Mouse (Mus musculus): ENCODE measurements around the gene Taf1d. TPM values are rescaled to one million over a fixed set of nuclear protein-coding genes. Genes with fewer than 3 reads are reported as not detected.

Gene Taf1d
- polyA plus RNA-seq, 1 experiment from 2014 or later, result 81.1 TPM

- WGBS, result 2% methylated on average over 59 of the region's 60 CpGs
- H3K4me3 ChIP-seq (replicated peaks), result peak within 1 kb of the TSS; percentile 64
- H3K4me1 ChIP-seq, result peaks cover 5% of the 10 kb centered on the region; the same call in 1 of the 2 replicates
- peak within 1 kb of the TSS; percentile 71 for H3K27ac ChIP-seq
- no peaks in the 10 kb centered on the region for H3K9me3 ChIP-seq
- H3K27me3 ChIP-seq (replicated peaks), result no peaks in the 10 kb centered on the region
- H3K9ac ChIP-seq, result peak within 1 kb of the TSS; percentile 66
- H3K36me3 ChIP-seq, result no peaks in the 10 kb centered on the region
- ATAC-seq (ENCODE audit: insufficient read depth, low FRiP score, low read depth), result peak; percentile 99
- peak within 1 kb of the TSS; percentile 59 for H3K4me2 ChIP-seq
These were observed 51.7 kb downstream of the Taf1d start, which contains the start of gene Cep295 for GRCm38 (mm10) chr9:15357484-15358275. TSS of gene Cep295 (minus strand) at chr9:15357788.

- Histone ChIP-seq H3K9ac (no peak overlapping the region), H3K27me3 (replicated peaks) (no peaks in the 10 kb centered on the region), H3K9me3 (no peaks in the 10 kb centered on the region), H3K4me2 (no peak overlapping the region), H3K4me1 (no peaks in the 10 kb centered on the region), H3K27ac (no peak overlapping the region), H3K4me3 (replicated peaks) (no peak overlapping the region), H3K36me3 (no peaks in the 10 kb centered on the region)
- ATAC-seq (ENCODE audit: insufficient read depth, low FRiP score, low read depth), result no peak
- 69% methylated on average over 1 of the region's 1 CpGs for WGBS
These were observed 58.8 kb downstream of the Taf1d start for GRCm38 (mm10) chr9:15364843-15365242.

- ATAC-seq (ENCODE audit: insufficient read depth, low FRiP score, low read depth), result no peak
- no peak overlapping the region for H3K4me3 ChIP-seq (replicated peaks)
- H3K9me3 ChIP-seq, result no peaks in the 10 kb centered on the region
- no peak overlapping the region for H3K4me2 ChIP-seq
- H3K9ac ChIP-seq, result no peak overlapping the region
- H3K27ac ChIP-seq, result no peak overlapping the region
- no peaks in the 10 kb centered on the region for H3K36me3 ChIP-seq
- H3K27me3 ChIP-seq (replicated peaks), result no peaks in the 10 kb centered on the region
- H3K4me1 ChIP-seq, result no peaks in the 10 kb centered on the region
- WGBS, result 75% methylated on average over 1 of the region's 1 CpGs
These were observed 59.8 kb downstream of the Taf1d start for GRCm38 (mm10) chr9:15365856-15366255.

- Histone ChIP-seq H3K27me3 (replicated peaks) (no peaks in the 10 kb centered on the region), H3K27ac (no peak overlapping the region), H3K4me2 (no peak overlapping the region), H3K36me3 (no peaks in the 10 kb centered on the region), H3K4me1 (no peaks in the 10 kb centered on the region), H3K9ac (no peak overlapping the region), H3K9me3 (no peaks in the 10 kb centered on the region), H3K4me3 (replicated peaks) (no peak overlapping the region)
- 58% methylated on average over 2 of the region's 2 CpGs for WGBS
- no peak for ATAC-seq (ENCODE audit: insufficient read depth, low FRiP score, low read depth)
These were observed 60.2 kb downstream of the Taf1d start for GRCm38 (mm10) chr9:15366260-15366659.

Small RNAs within 50 kb of the gene (microRNA-seq; reads per million reads assigned to microRNA genes)
- gene Gm49349 (not detected), gene mmu-mir-7650 (not detected)

Other genes starting within 250 kb of the Taf1d start
- not detected in 2 replicates for gene Hephl1, start 194.1 kb upstream of the Taf1d start, polyA plus RNA-seq (2015; fragmentation: Nextera tagmentation; extraction: Ambion mirVana)
- 6.4 and 6.5 TPM in 2 replicates for gene Vstm5, start 67.2 kb upstream of the Taf1d start, polyA plus RNA-seq (2015; fragmentation: Nextera tagmentation; extraction: Ambion mirVana)
- 31.9 and 33.5 TPM in 2 replicates for gene Med17, start 26.3 kb upstream of the Taf1d start, polyA plus RNA-seq (2015; fragmentation: Nextera tagmentation; extraction: Ambion mirVana)
- gene 4931406C07Rik, start 234 bp downstream of the Taf1d start, polyA plus RNA-seq (2015; fragmentation: Nextera tagmentation; extraction: Ambion mirVana), result 8.8 and 10.1 TPM in 2 replicates
- gene Cep295, start 51.6 kb downstream of the Taf1d start, polyA plus RNA-seq (2015; fragmentation: Nextera tagmentation; extraction: Ambion mirVana), result 14.2 and 14.3 TPM in 2 replicates
- 4.1 and 4.9 TPM in 2 replicates for gene Smco4, start 187.2 kb downstream of the Taf1d start, polyA plus RNA-seq (2015; fragmentation: Nextera tagmentation; extraction: Ambion mirVana)

Data from stomach, embryonic 15.5 days (tissue).